Mouse (Mus musculus) lung, postnatal 10 days (tissue): ENCODE results near the gene D630003M21Rik.
A peak's percentile ranks its signal among the peaks of the same experiment; 100 is the strongest.

Experiments used
- DNase-seq: peaks from one replicate; pipeline ENCODE4 v3.0.0; 2021

D630003M21Rik gene

DNA sequence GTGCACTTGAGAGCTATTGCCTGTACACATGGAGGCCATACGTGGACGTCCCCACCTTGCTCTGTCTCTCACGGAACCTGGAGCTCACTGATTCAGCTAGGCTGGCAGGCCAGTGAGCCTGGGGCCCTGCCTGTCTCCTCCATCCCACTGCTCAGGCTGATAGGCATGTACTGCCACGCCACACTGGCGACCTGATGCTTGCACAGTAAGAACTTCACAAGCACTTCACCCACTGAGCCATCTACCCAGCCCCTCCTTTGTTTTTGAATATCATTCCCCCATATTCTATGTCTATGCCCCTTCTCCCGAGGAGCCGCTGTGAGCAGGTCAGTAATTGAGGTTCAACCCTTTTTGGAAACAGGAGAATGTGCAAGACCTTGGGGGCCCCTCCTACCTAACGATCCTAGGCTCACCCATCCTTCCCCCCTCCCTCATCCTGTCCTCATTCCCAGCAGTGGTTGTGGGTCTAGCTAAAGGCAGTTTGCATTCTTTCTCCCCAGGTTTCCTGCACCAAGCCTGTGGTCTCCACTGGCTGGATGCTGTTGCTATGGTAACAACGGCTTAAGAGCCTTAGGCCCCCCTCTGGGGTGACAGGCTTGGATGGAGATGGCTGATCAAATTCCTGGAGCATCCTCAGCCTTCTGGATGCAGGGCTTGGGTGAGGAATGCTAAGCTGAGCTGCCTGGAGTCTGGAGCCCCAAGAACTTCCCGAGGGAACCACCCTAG lies 35.2 kb downstream of the D630003M21Rik start:
- no peak for DNase-seq

DNA sequence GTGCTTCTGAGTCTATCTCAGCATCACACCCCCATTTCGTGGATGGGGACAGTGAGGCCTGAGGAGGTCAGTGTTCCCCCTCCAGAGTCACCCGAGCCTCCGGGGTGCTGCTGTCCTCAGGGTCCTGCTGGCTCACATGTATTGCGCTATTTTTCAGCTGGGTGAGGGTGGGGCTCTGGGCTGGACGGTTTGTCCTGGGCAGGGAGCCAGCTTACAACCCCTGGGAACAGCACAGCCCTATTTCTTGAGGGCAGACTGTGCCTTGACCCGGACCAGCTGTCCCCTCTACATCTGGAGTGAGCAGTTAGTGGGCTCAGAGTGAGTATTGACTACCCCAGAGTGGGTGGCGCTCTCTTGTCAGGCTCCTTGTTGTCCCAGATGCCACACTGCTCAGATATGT lies 37.9 kb downstream of the D630003M21Rik start:
- peak; percentile 88 for DNase-seq

DNA sequence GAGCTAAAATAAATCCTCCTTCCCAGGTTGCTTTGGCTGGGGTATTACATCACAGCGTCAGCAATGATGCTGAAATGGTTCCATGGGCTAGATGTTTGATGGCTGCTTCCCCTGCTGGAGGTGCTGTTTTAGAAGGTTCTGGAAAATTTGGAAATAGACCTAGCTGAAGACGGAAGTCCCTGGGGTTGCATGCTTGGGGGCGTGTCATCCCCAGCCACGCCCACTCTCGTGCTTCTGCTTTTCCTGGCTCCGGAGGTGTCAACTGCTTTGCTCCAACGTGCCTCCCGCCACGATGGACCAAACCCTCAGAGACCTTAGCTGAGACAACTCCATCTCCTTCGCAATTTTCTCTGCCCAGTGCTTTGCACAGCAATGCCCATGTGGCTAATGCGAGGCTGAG lies 39.6 kb downstream of the D630003M21Rik start:
- no peak for DNase-seq

DNA sequence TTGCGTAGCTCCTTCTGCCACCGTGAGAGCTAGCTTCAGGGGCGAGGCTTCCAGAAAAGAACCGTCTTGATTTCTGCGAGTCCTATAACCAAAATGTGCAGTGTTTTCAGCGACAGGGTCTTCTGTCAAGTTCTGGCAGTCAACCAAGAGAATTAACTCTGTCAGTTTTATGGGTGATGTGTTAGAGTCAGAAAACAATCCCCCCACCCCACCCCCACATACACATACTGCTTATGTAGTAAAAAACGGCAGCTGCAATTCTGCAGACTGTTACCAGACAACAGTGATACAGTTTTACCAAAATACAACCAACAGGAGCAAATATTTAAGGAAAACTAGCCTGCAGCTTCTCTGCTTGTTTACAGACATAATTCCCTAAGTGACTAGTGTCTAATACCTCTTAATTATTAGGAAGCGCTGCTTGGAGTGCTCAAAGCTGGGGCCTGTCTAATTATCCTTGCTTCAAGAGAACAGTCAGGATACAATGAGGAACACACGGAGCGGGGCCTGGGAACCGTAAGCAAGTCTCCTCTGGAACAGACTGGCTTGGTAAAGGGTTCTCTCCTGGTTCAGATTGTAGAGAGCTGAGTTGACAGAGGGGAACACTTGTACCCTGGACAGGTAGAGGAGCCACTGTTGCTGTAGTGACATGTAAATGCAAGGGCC lies 42.7 kb downstream of the D630003M21Rik start:
- DNase-seq: no peak

DNA sequence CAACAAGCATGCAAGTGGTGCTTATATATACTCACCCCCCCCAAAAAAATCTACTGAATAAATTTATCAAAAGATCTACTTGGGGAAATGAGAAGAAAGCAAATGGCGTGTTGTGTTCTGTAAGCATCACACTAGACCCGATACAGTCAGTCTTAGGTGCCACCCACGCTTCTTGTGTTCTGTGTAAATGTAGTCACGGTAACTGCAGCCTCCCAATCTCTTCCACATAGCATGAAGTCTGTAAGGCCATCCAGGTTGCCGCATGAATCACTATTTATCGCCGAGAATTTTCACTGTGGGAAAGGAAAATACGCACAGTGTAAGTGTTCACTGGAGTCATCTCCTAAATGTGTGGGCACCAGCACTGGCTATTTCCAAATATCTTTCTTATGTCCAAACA lies 45.8 kb downstream of the D630003M21Rik start:
- DNase-seq: no peak

DNA sequence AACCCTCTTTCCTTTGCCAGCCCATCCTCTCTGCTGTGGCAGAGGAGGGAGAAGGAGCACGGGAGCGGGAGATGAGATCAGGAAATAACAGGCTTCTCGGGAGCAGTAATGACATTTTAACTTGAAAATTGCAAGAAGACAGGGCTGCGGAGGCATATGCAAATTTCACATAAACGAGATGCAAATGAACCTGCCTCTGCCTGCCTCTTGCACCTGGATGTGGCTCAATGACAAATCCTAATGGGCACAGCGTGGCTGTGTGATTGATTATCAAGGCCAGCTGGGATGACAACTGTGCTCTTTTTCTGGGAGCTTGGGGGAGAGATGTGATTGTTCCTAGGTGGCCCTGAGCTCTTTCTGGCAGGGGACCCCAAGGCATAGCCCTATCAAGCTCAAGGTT lies 47.1 kb downstream of the D630003M21Rik start:
- DNase-seq: no peak

DNA sequence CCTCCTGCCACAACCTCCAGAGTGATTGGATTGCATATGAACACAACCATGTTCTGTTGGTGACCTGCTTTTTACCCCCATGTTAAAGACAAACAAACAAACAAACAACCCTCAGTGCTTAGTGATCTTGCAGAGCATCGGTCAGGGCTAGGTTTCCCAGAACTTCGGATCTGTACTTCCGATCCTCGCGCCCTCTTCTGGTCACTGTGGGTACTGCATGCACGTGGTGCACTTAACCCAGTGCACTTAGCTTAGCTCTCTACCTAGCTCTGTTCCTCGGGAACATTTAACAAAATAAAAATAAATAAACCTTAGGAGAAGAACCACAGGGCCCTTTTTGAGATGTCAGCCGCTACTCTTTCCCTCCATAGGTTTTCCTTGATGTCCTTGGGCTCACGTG lies 48.2 kb downstream of the D630003M21Rik start:
- DNase-seq: peak; percentile 84

GRCm38 (mm10) chr2:158179370-158180111 lies 49.5 kb downstream of the D630003M21Rik start:
- peak; percentile 72 for DNase-seq

DNA sequence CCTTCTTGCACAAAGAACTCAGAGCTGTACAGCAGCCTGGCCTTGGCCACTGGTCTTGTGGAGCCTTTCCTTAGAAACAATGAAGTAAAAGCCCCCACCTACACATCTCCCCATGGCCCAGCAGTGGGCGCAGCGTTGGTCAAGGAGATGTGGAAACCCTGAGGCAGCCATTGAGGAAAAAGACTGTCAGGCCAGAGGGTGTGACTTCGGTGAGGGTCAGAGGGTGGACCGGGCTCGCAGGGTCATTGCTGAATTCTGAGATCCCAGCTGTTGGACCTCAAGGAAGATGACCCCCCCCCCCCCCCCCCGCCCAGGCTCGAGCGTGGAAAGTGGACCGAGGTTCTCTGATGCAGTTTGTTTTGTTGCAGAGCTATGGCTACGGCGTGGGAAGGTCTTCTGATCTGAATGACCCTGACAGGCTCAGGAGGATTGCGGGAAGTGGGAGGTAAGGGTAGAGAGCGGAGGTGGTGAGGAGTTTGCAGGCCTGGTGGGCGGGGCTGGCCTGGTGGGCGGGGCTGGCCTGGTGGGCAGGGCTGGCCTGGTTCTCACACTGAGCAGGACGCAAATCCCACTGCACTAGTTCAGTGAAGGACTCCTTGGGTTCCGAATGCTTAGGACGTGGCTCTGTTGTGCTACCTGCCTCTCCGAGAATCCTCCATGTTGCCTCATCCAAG lies 50.2 kb downstream of the D630003M21Rik start:
- peak; percentile 93 for DNase-seq

DNA sequence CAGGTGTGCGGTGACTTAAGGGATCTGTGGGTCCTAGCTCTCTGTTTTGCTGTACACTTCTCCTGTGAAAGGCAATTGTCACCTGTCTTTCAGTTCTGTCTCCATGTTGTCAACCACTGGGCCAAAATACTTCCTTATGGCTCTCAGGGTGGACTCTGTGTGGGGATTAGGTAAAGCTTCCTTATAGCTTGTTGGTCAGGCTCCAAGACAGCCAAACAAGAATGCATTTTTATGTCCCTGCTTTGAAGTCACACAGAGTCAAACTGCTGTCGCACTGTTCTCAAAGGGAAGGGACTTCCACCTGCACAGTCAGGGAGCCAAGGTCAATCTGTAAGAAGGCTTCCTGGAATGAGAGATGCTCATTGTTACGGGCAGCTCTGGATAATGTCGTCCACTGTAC lies 50.9 kb downstream of the D630003M21Rik start:
- DNase-seq: no peak

DNA sequence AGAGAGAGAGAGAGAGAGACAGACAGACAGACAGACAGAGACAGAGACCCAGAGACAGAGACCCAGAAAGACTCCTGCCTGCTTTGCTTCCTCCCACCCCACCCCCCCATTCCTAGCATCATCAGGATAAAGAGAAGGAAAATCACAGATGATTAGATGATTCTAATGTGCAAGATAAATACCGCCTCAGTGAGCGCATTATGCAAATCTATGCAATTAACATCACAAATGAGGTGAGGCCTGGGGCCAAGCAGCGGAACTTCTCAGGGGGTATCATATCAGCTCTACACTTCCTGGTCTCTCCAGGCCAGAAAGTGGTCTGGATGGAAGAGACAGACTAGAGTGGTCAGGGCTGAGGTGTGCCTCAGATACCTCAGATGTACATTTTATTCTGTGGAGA lies 51.4 kb downstream of the D630003M21Rik start:
- DNase-seq: no peak

GRCm38 (mm10) chr2:158176763-158177162 lies 52.3 kb downstream of the D630003M21Rik start:
- DNase-seq: no peak

DNA sequence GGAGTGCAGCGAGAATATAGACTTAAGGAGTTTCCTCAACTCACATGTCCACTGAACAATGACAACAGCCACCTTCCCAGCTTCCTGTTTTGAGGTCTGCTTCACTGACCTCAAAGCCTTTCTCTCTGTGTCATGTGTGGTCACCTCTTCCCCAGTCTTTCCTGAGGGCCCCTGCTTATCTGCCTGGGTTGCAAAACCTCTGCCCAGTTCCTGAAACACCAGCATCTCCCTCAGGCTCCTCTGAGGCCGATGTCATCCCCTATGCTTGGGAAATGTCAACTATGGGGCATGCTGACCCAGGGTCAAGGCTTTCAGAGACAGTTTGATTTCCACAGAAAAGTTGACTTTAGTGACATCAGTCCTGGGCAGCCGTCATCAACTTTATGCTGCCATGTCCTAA lies 53.6 kb downstream of the D630003M21Rik start:
- DNase-seq: no peak

- DNase-seq: no peak
Observed at GRCm38 (mm10) chr2:158174958-158175357, 54.1 kb downstream of the D630003M21Rik start.

GRCm38 (mm10) chr2:158174438-158174837 lies 54.6 kb downstream of the D630003M21Rik start:
- DNase-seq: no peak

GRCm38 (mm10) chr2:158170394-158170793 lies 58.6 kb downstream of the D630003M21Rik start:
- DNase-seq: no peak

DNA sequence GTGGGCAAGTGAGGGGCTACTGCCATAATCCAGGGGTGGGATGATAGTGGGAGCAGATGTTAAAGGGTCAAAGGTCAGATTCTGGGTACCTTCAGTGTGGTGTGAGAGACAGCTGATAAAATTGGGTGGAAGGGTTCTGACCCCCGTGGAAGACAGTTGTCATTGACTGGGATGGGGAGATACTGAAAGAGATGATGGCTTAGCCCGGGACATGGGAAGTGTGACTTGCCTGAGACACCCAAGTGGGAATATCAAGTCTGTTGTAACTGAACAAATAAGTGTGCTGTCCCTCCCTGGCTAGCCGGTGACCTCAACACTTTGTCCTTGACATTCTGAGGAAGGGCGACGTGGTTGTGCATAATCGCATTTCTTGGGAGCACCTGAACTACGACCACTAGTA lies 59.3 kb downstream of the D630003M21Rik start:
- no peak for DNase-seq

DNA sequence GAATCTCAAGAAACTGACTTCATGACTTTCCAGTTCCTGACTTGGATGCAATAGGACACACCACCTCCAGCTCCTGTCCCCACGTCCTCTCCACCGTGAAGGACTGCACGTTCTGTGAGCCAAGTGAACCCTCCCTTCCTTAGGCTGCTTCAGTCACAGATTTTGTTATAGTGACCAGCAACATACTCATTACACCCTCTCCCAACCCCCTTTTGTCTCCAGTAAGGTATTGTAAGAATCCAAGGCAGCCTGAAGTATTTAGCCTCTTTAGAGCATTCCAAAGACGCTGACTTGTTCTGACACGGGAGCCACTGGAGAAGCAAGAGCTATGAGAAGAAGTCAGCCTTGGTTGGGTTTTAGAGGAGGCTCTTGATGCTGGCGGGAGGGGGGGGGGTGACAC lies 59.7 kb downstream of the D630003M21Rik start:
- no peak for DNase-seq

DNA sequence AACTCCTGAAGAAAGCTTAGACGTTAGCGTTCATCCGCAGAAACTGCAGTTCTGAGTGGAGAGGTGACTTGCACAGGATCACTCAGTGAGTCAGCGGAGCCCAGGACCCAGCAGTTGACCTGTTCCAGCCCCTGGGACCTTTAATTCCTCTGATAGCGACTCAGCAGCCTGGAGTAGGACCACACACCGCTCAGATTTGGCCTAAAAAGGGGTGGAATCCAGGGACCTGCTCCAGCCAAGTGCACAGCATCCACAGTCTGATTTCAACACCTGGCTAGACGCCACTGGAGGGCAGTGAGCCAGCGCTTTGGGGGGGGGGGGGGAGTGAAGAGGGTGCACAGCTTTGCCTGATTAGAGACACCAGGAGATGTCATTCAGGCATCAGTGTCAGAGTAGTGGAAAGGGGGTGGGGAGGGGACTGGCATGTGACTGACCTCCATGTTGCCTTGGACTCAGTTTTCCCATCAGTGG lies 60.2 kb downstream of the D630003M21Rik start:
- peak; percentile 65 for DNase-seq

GRCm38 (mm10) chr2:158167496-158168205 lies 61.4 kb downstream of the D630003M21Rik start:
- no peak for DNase-seq

DNA sequence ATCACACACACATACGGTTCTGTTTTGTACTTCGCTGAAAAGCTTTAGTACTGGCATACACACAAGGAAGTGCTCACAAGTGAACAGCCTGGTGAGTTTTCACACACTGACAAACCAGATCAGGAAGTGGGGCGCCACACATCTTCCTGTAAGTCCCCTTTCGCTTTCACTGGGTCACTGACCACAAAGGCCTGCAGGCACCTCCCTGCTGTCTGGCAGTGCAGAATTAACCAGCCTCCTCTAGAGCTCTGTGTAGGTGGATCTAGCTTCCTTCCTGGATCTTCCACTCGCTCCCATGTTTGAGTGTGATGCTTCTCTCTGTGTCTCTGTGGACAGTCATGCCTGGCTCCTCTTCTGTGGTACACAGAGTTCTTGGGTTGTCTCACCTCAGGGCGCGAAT lies 62.4 kb downstream of the D630003M21Rik start:
- peak; percentile 67 for DNase-seq

GRCm38 (mm10) chr2:158165776-158166175 lies 63.2 kb downstream of the D630003M21Rik start:
- DNase-seq: no peak

DNA sequence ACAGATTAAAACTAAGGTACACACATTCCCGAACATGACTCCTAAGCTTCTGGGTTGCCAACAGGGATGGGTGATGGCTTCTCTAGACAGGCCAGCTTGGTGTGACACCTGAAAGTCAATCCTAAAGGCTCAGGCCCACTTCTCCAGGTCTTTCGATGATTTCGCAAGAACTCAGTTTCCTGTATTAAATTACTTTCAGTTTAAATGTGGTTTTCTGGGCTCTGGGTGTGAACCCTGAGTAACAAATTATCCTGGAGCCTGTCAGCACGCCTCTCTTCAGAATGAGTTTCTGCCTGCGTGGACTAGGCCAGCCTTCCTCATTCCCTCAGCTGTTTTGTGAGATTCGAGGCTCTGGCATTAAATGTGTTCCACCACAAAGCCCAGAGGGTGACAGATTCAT lies 66.0 kb downstream of the D630003M21Rik start:
- DNase-seq: no peak
